Mouse (Mus musculus) kidney, embryonic 15.5 days (tissue): ENCODE data around the gene Irx6. TPM values are rescaled to one million over a fixed set of nuclear protein-coding genes. Genes with fewer than 3 reads are reported as not detected.

Experiments
- ATAC-seq: fragments of 200-750 bp; cut with Nextera tagmentation; replicated peaks from 2 replicates; pipeline ENCODE4 v1.8.0; 2017; ENCODE audit warnings: moderate TSS enrichment; ENCODE audit not compliant: low FRiP score
- H3K27ac ChIP-seq: fragments of 300-500 bp; sonication (generic); 2 replicates; pipeline ENCODE4 v1.5.1; 2015; ENCODE audit warnings: mild to moderate bottlenecking, inconsistent platforms
- H3K27me3 ChIP-seq: fragments of 300-500 bp; sonication (generic); 2 replicates; pipeline ENCODE4 v1.6.1; 2015; ENCODE audit warnings: inconsistent platforms
- H3K36me3 ChIP-seq: fragments of 300-500 bp; sonication (generic); 2 replicates; pipeline ENCODE4 v1.6.1; 2015; ENCODE audit warnings: inconsistent platforms
- H3K4me1 ChIP-seq: fragments of 300-500 bp; sonication (generic); 2 replicates; pipeline ENCODE4 v1.6.1; 2015; ENCODE audit warnings: inconsistent platforms
- H3K4me2 ChIP-seq: fragments of 300-500 bp; sonication (generic); 2 replicates; pipeline ENCODE4 v1.6.1; 2015; ENCODE audit warnings: moderate library complexity, mild to moderate bottlenecking, inconsistent platforms
- H3K4me3 ChIP-seq: fragments of 300-500 bp; sonication (generic); replicated peaks from 2 replicates; pipeline ENCODE4 v1.5.1; 2015; ENCODE audit warnings: mild to moderate bottlenecking, inconsistent platforms
- H3K9ac ChIP-seq: fragments of 300-500 bp; sonication (generic); 2 replicates; pipeline ENCODE4 v1.6.1; 2015; ENCODE audit warnings: mild to moderate bottlenecking, inconsistent platforms
- H3K9me3 ChIP-seq: fragments of 300-500 bp; sonication (generic); replicated peaks from 2 replicates; pipeline ENCODE4 v1.6.1; 2016; ENCODE audit warnings: inconsistent platforms
- WGBS: fragments of 180-500 bp; shearing (Covaris S2); methylation state at CpG from one replicate; pipeline ENCODE4 v1.1.7; 2015; ENCODE audit warnings: mixed read lengths; 5-methylcytosine and 5-hydroxymethylcytosine counted together
- polyA plus RNA-seq: library from polyadenylated mRNA; unstranded; fragments of >200 nt; fragmentation: Nextera tagmentation; extraction: Ambion mirVana; gene quantifications from 2 replicates; pipeline ENCODE4 v1.2.1, GENCODE M21; 2015

The Irx6 gene
- polyA plus RNA-seq, 1 experiment from 2014 or later, result 0.10 TPM

GRCm38 (mm10) chr8:92678407-92678806 lies 4.3 kb downstream of the Irx6 start:
- Histone ChIP-seq H3K9ac (no peak overlapping the region), H3K36me3 (no peaks in the 10 kb centered on the region), H3K4me1 (peaks cover 26% of the 10 kb centered on the region), H3K27me3 (peaks cover 85% of the 10 kb centered on the region), H3K27ac (no peak overlapping the region), H3K4me3 (peak overlapping the region; percentile 25), H3K4me2 (peak overlapping the region; percentile 52), H3K9me3 (no peaks in the 10 kb centered on the region)
- ATAC-seq, result no peak
- 14% methylated on average over 16 of the region's 16 CpGs for WGBS

GRCm38 (mm10) chr8:92697361-92697760 lies 23.3 kb downstream of the Irx6 start:
- no peaks in the 10 kb centered on the region for H3K36me3 ChIP-seq
- 75% methylated on average over 5 of the region's 5 CpGs for WGBS
- H3K9ac ChIP-seq, result no peak overlapping the region

GRCm38 (mm10) chr8:92698411-92698810 lies 24.3 kb downstream of the Irx6 start:
- H3K9ac ChIP-seq, result no peak overlapping the region
- H3K9me3 ChIP-seq, result no peaks in the 10 kb centered on the region
- H3K36me3 ChIP-seq, result no peaks in the 10 kb centered on the region
- no peak for ATAC-seq
- no peak overlapping the region for H3K27ac ChIP-seq
- H3K4me1 ChIP-seq, result no peaks in the 10 kb centered on the region
- no peak overlapping the region for H3K4me3 ChIP-seq
- no peak overlapping the region for H3K4me2 ChIP-seq
- WGBS, result 59% methylated on average over 3 of the region's 3 CpGs
- 0 out of 2 replicates have a peak, but pooled peaks cover 3% of the 10 kb centered on the region for H3K27me3 ChIP-seq

More at GRCm38 (mm10) chr8:92697361-92697760, 23.3 kb downstream of the Irx6 start:
- Histone ChIP-seq H3K27me3 (0 out of 2 replicates have a peak, but pooled peaks cover 3% of the 10 kb centered on the region), H3K4me2 (no peak overlapping the region), H3K4me1 (no peaks in the 10 kb centered on the region), H3K27ac (no peak overlapping the region), H3K9me3 (no peaks in the 10 kb centered on the region), H3K4me3 (no peak overlapping the region)
- no peak for ATAC-seq

DNA sequence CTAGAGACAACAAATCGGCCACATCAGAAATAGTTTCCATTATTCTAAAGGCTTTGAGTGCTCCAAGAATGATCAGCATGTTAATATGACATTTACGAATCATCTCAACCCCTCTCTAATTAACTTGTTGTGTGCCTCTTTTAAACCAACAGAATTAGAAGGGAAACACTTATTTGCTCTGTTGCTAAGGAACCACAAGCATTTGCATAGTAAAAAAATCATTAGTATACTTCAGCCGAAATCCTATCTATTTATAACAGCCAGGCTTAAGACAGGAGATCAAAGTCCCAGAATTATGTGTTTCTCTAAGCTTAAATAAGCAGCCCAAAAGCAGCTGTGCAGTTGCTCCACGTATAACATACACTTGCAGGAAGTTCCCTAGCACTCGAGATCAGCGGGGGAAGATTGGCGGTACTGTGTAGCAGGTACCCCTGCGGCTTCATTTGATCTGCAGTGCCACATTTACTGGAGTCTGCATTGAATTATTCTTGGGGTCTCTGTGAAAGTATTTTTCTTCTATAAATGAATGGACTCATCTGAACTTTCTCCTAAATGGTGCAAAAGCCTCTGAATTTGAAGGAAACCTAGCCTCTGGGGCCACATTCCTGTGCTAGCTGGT lies 25.9 kb downstream of the Irx6 start:
- Histone ChIP-seq H3K36me3 (no peaks in the 10 kb centered on the region), H3K9me3 (no peaks in the 10 kb centered on the region), H3K27me3 (0 out of 2 replicates have a peak, but pooled peaks cover 3% of the 10 kb centered on the region), H3K4me2 (no peak overlapping the region), H3K9ac (no peak overlapping the region), H3K27ac (no peak overlapping the region), H3K4me1 (no peaks in the 10 kb centered on the region), H3K4me3 (no peak overlapping the region)
- ATAC-seq, result no peak
- 67% methylated on average over 8 of the region's 8 CpGs for WGBS

GRCm38 (mm10) chr8:92703375-92703774 lies 29.3 kb downstream of the Irx6 start:
- no peaks in the 10 kb centered on the region for H3K36me3 ChIP-seq
- no peak for ATAC-seq
- no peak overlapping the region for H3K4me3 ChIP-seq
- H3K9me3 ChIP-seq, result no peaks in the 10 kb centered on the region
- H3K9ac ChIP-seq, result no peak overlapping the region
- H3K27ac ChIP-seq, result no peak overlapping the region
- no peak overlapping the region for H3K4me2 ChIP-seq
- H3K27me3 ChIP-seq, result 0 out of 2 replicates have a peak, but pooled peaks cover 3% of the 10 kb centered on the region
- 72% methylated on average over 3 of the region's 3 CpGs for WGBS
- no peaks in the 10 kb centered on the region for H3K4me1 ChIP-seq

DNA sequence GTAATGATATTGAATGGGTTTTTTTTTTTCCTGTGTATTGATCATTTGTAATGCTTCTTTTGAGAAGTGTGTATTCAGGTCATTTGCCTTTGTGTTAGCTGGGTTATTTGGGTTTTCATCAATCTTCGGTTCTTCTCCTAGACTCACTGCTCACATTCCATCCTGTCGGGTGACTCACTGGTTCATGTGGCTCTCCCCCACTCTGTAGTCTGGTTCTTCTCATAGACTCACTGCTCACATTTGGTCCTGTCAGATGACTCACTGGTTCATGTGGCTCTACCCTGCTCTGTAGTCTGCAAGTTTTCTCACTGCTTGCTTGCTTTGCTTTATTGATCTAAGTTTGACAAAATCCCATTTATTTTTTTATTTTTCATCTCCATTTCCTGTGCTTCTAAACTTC lies 32.2 kb downstream of the Irx6 start:
- no peak overlapping the region for H3K4me2 ChIP-seq
- H3K27ac ChIP-seq, result no peak overlapping the region
- H3K9me3 ChIP-seq, result no peaks in the 10 kb centered on the region
- H3K4me3 ChIP-seq, result no peak overlapping the region
- ATAC-seq, result no peak
- WGBS, result 52% methylated on average over 2 of the region's 2 CpGs
- no peaks in the 10 kb centered on the region for H3K36me3 ChIP-seq
- no peaks in the 10 kb centered on the region for H3K4me1 ChIP-seq
- H3K9ac ChIP-seq, result no peak overlapping the region
- no peaks in the 10 kb centered on the region for H3K27me3 ChIP-seq

- no peak overlapping the region for H3K4me3 ChIP-seq
- H3K4me1 ChIP-seq, result no peaks in the 10 kb centered on the region
- H3K4me2 ChIP-seq, result no peak overlapping the region
- H3K27me3 ChIP-seq, result no peaks in the 10 kb centered on the region
- H3K36me3 ChIP-seq, result no peaks in the 10 kb centered on the region
- WGBS, result 93% methylated on average over 1 of the region's 1 CpGs
- H3K9ac ChIP-seq, result no peak overlapping the region
- no peak for ATAC-seq
- no peaks in the 10 kb centered on the region for H3K9me3 ChIP-seq
- H3K27ac ChIP-seq, result no peak overlapping the region
Observed at GRCm38 (mm10) chr8:92713286-92713685, 39.2 kb downstream of the Irx6 start.

GRCm38 (mm10) chr8:92717418-92717817 lies 43.3 kb downstream of the Irx6 start:
- no peaks in the 10 kb centered on the region for H3K9me3 ChIP-seq
- H3K36me3 ChIP-seq, result no peaks in the 10 kb centered on the region
- 0 out of 2 replicates have a peak, but pooled peaks cover 8% of the 10 kb centered on the region for H3K27me3 ChIP-seq
- no peak for ATAC-seq
- 67% methylated on average over 4 of the region's 4 CpGs for WGBS
- 0 out of 2 replicates have a peak, but pooled peaks cover 3% of the 10 kb centered on the region for H3K4me1 ChIP-seq
- no peak overlapping the region for H3K27ac ChIP-seq
- no peak overlapping the region for H3K4me2 ChIP-seq
- no peak overlapping the region for H3K9ac ChIP-seq
- H3K4me3 ChIP-seq, result no peak overlapping the region

GRCm38 (mm10) chr8:92718057-92718456 lies 44.0 kb downstream of the Irx6 start:
- no peaks in the 10 kb centered on the region for H3K36me3 ChIP-seq
- no peak overlapping the region for H3K9ac ChIP-seq
- no peak overlapping the region for H3K4me2 ChIP-seq
- ATAC-seq, result no peak
- H3K9me3 ChIP-seq, result no peaks in the 10 kb centered on the region
- H3K4me1 ChIP-seq, result 0 out of 2 replicates have a peak, but pooled peaks cover 3% of the 10 kb centered on the region
- 86% methylated on average over 5 of the region's 5 CpGs for WGBS
- no peak overlapping the region for H3K27ac ChIP-seq
- no peak overlapping the region for H3K4me3 ChIP-seq
- H3K27me3 ChIP-seq, result 0 out of 2 replicates have a peak, but pooled peaks cover 8% of the 10 kb centered on the region

GRCm38 (mm10) chr8:92721266-92721935 lies 47.3 kb downstream of the Irx6 start:
- no peaks in the 10 kb centered on the region for H3K9me3 ChIP-seq
- ATAC-seq, result peak; percentile 74; the same call in 1 of the 2 replicates

DNA sequence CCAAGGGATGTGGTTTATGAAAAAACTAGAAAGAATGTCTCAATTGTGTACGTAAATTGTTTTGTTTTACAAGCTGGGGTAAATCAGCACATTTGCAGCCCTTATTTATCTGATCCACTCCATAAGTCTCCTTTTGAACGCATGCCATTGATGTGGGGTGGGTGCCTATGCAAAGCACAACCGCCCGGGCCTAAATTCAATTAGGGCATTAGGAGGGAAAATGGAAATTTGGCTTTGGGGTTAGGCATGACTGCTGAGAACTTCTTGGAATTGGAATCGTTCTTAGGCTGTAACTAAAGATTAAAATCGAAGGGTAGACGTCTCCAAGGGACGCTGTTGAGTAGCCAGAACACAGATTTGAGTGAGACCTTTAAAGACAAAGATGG lies 47.8 kb downstream of the Irx6 start:
- Histone ChIP-seq H3K27ac (no peak overlapping the region), H3K4me3 (no peak overlapping the region), H3K36me3 (no peaks in the 10 kb centered on the region), H3K4me2 (no peak overlapping the region), H3K4me1 (0 out of 2 replicates have a peak, but pooled peaks cover 3% of the 10 kb centered on the region), H3K9me3 (no peaks in the 10 kb centered on the region), H3K9ac (no peak overlapping the region), H3K27me3 (0 out of 2 replicates have a peak, but pooled peaks cover 14% of the 10 kb centered on the region)
- ATAC-seq, result no peak
- 71% methylated on average over 8 of the region's 8 CpGs for WGBS

More at GRCm38 (mm10) chr8:92721266-92721935, 47.3 kb downstream of the Irx6 start:
- 34% methylated on average over 12 of the region's 12 CpGs for WGBS
- H3K27me3 ChIP-seq, result 0 out of 2 replicates have a peak, but pooled peaks cover 14% of the 10 kb centered on the region
- no peak overlapping the region for H3K9ac ChIP-seq
- no peaks in the 10 kb centered on the region for H3K36me3 ChIP-seq
- no peak overlapping the region for H3K4me2 ChIP-seq
- 0 out of 2 replicates have a peak, but pooled peaks cover 3% of the 10 kb centered on the region for H3K4me1 ChIP-seq
- H3K4me3 ChIP-seq, result no peak overlapping the region
- no peak overlapping the region for H3K27ac ChIP-seq

DNA sequence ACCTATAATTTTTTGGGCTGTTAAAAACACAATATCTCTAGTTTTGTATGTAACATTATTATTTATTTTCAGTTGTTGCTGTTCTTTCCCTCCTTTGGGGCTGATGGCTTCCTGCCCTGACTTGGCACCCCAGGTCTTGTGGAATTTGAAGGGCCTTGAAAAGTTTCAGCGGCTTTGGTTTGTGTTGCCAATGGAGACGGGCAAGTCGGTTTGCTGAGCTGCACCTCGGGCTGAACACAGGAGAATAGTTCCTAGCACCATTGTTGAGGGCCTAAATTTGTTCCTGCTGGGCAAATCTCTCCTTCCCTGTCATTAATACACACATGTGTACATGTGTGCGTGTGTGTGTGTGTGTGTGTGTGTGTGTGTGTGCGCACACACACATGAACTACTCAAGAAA lies 49.2 kb downstream of the Irx6 start:
- no peak overlapping the region for H3K4me3 ChIP-seq
- H3K9ac ChIP-seq, result no peak overlapping the region
- no peak for ATAC-seq
- 63% methylated on average over 6 of the region's 6 CpGs for WGBS
- H3K36me3 ChIP-seq, result no peaks in the 10 kb centered on the region
- no peak overlapping the region for H3K27ac ChIP-seq
- 0 out of 2 replicates have a peak, but pooled peaks cover 3% of the 10 kb centered on the region for H3K4me1 ChIP-seq
- 0 out of 2 replicates have a peak, but pooled peaks cover 14% of the 10 kb centered on the region for H3K27me3 ChIP-seq
- H3K9me3 ChIP-seq, result no peaks in the 10 kb centered on the region
- H3K4me2 ChIP-seq, result no peak overlapping the region
